Mouse (Mus musculus) thymus, postnatal 10 days (tissue): ENCODE results near the gene Setd3.

ENCODE experiments used
- DNase-seq, 2 experiments: peaks; one replicate each; pipeline ENCODE4 v3.0.0; 2021; ENCODE audit warnings: low spot score in 2 of 2

The Setd3 gene

GRCm38 (mm10) chr12:108203895-108204294 lies 24.8 kb upstream of the Setd3 start:
- DNase-seq, result no peak

DNA sequence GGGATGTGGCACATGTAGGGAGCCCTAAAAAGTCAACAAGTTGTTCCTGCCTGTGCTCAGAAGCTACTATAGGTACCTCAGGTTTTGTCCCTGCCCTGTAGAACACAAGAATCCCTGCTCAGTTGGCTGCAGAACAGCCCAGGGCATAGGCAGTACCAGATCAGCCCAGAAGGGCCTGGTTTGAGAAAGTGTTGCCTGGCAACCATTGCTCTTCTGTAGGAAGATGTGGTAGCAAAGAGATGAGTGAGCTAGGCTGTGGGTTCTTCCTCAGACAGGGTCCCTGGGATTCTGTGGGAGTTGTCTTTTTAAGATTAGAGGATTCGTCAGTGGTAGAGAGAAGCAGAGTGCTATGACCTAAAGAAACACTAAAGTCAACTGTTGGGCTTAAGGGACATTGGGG lies 21.0 kb upstream of the Setd3 start:
- no peak for DNase-seq

GRCm38 (mm10) chr12:108198447-108198846 lies 19.3 kb upstream of the Setd3 start:
- DNase-seq, result no peak

- DNase-seq, result no peak
Measured at GRCm38 (mm10) chr12:108195761-108196160, 16.6 kb upstream of the Setd3 start.

DNA sequence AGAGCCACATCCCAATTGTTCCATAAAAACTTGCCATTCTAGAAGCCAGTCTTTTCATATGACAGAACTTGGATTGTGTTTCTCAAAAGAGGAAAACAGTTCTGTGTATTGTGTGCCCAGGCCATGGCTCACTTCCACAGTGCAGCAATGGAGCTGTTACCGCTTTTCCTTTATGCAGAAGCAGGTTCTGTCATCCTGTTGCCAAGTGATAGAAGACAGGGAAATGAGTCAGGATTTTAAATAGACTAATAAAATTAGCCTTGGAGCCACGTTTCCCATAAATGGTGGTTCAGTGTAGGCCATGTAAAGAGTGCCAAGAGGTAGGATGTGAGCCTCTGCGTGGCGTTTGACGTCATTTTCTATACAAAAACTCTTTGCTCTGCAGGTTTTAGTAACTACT lies 14.8 kb upstream of the Setd3 start:
- DNase-seq, result no peak

DNA sequence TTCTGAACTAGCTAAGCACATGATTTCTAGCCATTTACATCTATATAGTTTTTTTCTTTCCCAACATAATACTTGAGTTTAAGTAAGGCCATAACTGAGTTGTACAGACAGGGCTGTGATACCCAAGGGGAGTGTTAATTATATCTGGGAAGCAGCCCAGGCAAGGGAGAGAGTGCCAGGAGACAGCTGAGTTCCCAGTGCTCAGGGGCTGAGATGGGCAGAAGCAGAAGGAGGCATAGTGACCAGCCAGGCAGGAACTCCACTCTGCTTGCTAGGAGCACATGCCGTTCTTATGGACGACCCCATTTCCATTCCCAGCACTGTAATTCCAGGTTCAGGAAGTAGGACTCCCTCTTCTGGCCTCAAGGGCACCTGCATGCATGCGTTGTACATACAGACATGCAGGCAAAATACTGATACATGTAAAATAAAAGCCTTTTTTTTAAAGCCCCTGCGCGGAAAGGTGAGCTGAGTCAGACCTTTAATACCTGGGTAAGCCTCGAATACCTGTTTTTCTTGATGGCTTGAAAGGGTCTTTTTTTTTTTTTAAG lies 8.5 kb upstream of the Setd3 start:
- no peak for DNase-seq

DNA sequence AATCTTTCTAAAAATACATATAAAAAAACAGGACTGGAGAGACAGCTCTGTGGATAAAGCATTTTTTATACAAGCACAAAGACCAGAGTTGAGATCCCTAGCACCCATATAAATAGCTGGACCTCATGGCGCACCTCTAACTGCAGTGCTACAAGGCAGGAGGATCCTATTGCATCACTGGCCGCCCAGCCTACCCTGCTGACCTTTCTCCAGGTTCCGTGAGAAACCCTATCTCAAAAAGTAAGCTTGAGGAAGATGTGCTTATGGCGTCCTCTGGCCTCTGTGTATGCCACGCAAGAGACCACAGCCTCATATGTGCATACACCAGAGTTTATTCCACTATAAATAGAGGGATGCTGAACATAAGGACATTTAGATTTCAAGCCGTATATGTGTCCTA lies 2.6 kb upstream of the Setd3 start:
- no peak for DNase-seq

DNA sequence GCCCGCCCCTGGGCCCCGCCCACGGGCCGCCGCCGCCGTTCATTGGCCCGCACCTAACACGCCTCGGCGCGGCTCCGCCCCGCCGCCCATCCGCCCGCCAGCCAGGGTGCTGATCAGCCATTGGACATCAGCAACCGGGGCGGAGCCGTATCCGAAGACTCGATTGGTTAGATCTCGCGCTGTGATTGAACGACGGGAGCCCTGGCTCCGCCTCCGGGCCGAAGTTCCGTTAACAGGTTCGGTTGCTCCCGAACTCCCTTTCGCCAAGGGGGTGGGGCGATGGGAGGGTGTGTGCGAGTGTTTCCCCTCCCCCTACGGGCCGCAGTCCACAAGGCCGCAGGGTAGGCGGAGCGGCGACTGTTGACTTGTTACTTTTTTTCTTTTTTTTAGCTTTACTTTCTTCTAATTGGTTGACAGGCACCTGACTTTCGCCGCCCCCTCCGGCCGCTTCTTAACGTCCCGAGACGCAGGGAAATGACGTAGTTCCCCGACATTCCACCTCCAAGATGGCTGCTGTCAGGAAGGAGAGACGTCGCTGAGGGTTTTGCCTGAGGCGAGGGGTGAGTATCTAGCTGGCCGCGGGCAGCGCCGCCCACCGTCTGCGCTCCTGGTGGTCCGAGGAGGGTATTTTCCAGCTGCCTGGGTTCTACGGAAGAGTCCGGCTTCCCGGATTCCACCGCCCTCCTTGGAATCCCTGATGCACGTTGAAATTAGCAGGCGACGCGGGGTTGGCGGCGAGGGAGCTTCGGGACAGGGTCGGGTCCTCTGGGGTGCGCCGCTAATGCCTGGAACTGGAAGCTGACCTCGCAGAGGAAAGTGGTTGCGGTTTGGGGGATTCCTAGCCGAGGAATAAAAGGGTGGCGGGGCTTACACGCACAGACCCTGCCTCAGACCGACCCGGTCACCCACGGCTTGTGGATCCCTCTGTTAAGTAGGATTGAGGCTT lies 480 bp upstream of the Setd3 start, which contains the start of gene Ccnk:
Gene Ccnk, plus strand, starts transcription at position 259 of the 946 bp plus-strand sequence.
- peak; percentile 96 to 97 for DNase-seq

DNA sequence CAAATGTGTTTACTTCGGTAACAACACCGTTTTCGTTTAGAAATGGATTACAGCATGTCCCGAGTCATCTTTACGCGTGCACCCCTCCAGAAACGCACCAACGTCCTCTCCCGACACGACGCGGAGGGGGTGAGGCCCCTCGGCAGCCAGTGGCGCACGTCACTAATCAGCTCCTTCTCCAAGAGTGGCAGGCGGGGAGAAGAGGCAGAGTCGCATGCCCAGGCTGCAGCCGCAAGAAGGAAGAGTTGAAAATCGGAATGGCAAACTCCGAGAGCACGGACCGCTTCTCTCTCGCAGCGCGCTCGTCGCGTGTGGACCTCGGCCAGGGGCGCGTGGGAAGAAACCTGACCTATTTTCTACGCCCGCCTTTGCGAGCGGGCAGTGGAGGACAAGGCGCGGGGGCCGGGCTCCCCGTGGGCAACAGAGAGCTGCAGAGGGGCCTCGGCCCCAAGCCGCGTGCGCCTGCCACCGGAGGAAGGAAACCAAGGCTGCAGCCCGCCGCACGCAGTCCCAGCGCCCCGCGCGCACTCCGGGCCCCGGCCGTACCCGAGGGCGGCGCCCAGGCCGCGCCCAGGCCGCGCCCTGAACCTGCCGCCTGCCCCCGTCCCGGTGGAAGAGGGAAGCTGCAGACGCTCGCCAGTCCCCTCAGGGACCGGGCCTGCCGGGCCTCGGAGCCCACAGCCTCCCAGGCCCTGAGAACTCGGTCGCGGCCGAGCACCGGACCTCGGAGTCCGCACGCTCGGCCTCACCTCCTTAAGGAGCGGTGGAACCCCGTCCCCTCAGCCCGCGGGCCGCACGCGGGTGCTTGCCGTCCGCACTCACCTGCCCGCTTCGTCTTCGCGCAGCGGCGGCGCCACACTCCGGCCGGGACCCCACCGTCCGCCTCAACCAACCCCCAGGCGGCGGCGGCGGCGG lies 526 bp downstream of the Setd3 start:
- peak; percentile 44 to 48 for DNase-seq

DNA sequence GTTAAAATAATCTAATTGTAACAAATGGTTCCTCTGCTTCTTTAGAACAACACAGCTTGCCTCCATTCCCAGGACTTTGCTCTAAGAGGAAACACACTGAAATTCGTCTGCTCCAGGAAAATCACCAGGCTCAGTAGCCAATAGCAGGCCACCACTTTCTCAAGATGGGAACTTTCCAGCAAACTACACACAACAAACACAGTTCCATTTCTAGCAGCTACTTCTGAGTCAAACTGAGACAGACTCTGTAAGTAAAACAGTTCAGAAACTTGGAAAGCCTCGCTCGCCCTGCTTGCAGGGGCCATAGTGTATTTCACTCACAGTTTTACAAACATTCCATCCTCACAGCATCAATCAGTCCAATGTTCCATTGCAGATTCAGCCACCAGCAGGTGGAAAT lies 2.7 kb downstream of the Setd3 start:
- no peak for DNase-seq

DNA sequence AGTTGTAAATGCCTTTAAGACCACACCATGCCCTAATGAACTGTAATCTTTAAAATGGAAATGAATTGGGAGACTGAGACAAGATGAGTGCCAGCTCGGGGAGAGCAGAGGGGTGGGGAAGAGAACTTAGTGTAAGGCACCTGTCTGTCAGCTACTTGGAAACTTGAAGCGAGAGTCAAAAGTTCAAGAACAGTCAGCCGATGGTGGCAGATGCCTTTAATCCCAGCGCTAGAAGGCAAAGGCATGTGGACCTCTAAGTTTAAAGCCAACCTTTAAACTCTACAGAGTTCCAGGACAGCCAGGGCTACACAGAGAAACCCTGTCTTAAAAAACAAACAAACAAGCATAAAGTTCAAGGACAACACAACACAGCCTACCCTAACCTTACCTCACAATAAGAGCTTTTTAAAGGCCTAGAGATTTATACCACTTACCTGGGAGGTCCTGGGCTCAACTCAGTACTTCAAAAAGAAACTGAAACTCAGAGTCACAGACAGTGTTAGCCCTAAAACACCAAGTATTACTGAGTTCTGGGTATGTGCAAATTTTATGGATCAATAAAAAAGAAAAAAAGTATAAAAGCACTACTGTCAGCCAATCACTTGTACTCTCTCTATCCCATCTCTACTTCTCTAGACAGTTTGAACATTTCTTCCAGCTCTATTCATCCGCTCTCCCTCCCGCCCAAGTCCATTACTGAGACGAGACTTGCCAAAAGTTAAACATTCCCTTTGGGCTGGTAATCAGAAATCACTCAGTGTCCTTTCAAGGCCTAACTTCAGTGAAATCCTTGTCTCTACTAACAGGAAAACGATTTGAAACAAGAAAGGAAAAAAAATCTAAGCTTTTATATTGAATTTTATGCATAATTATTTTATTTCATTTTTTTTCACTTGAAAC lies 4.3 kb downstream of the Setd3 start:
- no peak for DNase-seq

GRCm38 (mm10) chr12:108172639-108173038 lies 6.5 kb downstream of the Setd3 start:
- no peak for DNase-seq

- DNase-seq, result no peak
Measured at GRCm38 (mm10) chr12:108171336-108171735, 7.8 kb downstream of the Setd3 start.

GRCm38 (mm10) chr12:108170467-108170866 lies 8.6 kb downstream of the Setd3 start:
- no peak for DNase-seq

DNA sequence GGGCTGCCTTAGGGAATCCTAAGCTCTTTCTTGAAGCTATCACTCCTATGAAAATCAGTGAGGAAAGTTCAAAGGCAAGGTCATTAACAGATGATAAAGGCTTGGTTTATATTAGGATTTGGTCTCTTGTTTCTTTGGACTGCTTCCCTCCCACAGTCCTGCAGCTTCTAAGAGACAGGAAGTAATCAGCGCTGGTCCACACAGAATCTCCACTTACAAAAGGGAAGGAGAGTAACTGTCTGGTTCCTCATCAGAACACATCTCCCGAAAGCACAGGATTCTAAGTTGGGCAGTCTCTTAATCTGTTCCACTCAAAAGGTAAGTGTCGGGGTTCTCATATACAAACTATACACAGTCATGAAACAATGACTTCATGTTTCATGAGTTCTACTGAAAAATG lies 10.2 kb downstream of the Setd3 start:
- DNase-seq, result no peak

DNA sequence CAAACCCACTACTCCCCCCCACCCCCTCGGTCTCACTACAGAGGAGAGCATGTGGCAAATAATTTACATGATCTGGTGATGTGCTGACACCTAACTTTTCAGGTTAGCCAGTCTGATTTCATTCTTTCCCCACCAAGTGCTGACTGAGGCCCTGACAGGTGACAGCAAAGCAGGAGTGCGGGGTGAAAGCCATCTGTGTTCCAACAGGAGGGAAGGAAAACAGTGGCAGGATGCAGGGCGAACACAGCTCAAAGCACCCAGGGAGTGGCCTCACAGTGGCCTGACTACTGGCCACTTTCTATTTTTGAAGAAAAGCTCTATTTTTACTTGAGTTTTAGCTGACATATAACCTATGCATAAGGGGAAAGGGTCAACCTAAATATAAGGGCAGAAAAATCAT lies 15.4 kb downstream of the Setd3 start:
- DNase-seq, result no peak

- peak in 1 of 2 experiments; percentile 20 for DNase-seq
Measured at GRCm38 (mm10) chr12:108162036-108162435, 17.1 kb downstream of the Setd3 start.

GRCm38 (mm10) chr12:108159863-108160262 lies 19.3 kb downstream of the Setd3 start:
- DNase-seq, result no peak

- DNase-seq, result no peak
Measured at GRCm38 (mm10) chr12:108152743-108153142, 26.4 kb downstream of the Setd3 start.

GRCm38 (mm10) chr12:108149764-108150163 lies 29.4 kb downstream of the Setd3 start:
- DNase-seq, result no peak

GRCm38 (mm10) chr12:108145198-108145597 lies 33.9 kb downstream of the Setd3 start:
- no peak for DNase-seq
